Mouse (Mus musculus) E14TG2a.4 (cell line): ENCODE data around the gene Rps15.

Experiments
- CTCF ChIP-seq: conservative IDR thresholded peaks from 2 replicates; pipeline ENCODE4 v1.5.1; 2014; ENCODE audit warnings: low read length
- NANOG ChIP-seq: IDR thresholded peaks from 2 replicates; pipeline ENCODE4 v1.6.1; 2014; ENCODE audit warnings: borderline replicate concordance, low read length, mixed read lengths

DNA sequence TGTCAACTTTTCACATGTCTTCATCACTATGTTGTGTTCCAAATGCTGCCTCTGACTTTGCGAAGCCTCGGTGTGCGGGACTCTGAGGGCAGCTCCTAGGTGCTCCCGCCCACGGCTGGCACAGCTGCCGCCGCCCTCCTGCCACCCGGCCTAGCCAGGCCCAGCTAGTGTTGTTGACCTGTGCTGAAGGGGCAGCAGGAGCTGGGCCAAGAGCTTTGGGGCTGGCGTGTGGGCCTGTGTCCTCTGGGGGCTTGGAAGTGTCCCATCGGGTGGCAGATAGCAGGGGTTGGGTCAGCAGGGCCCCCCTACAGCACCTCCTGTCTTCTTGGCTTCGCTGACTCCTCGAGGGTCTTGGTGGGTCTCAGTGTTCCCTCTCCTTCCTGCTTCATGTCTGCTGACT lies 13.0 kb upstream of the Rps15 start:
- no peak for TF ChIP-seq CTCF
- no peak for TF ChIP-seq NANOG
